Mouse (Mus musculus) megakaryocyte-erythroid progenitor cell, adult 5-6 weeks (primary cell): Measurements from ENCODE around the gene Trat1. TPM values are rescaled to one million over a fixed set of nuclear protein-coding genes. Genes with fewer than 3 reads are reported as not detected.

ENCODE experiments used
- ATAC-seq: replicated peaks from 2 replicates; pipeline ENCODE4 v1.8.0; 2016; ENCODE audit warnings: mild to moderate bottlenecking, inconsistent platforms; ENCODE audit not compliant: severe bottlenecking, poor library complexity, low FRiP score, low TSS enrichment
- total RNA-seq, 2 experiments: library from RNA; stranded (forward) in 1 of 2; stranded (reverse) in 1 of 2; fragments of 200-1000, 215-1000 nt in 1 of 2; fragments of >200 nt in 1 of 2; fragmentation: Nextera tagmentation in 1 of 2; gene quantifications; 2 replicates each; pipeline ENCODE4 v1.2.3; 2014 to 2017

Trat1 gene
- total RNA-seq, 2 experiments from 2014 or later: 0.33 to 1.3 TPM

- no peak for ATAC-seq
Measured at GRCm38 (mm10) chr16:48738429-48738828, 33.4 kb downstream of the Trat1 start.

- no peak for ATAC-seq
Measured at GRCm38 (mm10) chr16:48736890-48737289, 34.9 kb downstream of the Trat1 start.

GRCm38 (mm10) chr16:48720259-48720658, 51.6 kb downstream of the Trat1 start:
- ATAC-seq: no peak

GRCm38 (mm10) chr16:48719679-48720078, 52.1 kb downstream of the Trat1 start:
- no peak for ATAC-seq

- no peak for ATAC-seq
Measured at GRCm38 (mm10) chr16:48716343-48716742, 55.5 kb downstream of the Trat1 start.

- ATAC-seq: no peak
Measured at GRCm38 (mm10) chr16:48701896-48702295, 69.9 kb downstream of the Trat1 start.

Other genes with a start within 250 kb of the Trat1 start
- not detected in 2 replicates for gene Retnlb, start 44.8 kb upstream of the Trat1 start, total RNA-seq (2014; fragmentation: Nextera tagmentation)
- gene Retnlb, start 44.8 kb upstream of the Trat1 start, total RNA-seq (2017): not detected in 2 replicates
- not detected in 2 replicates for gene Retnla, start 70.5 kb upstream of the Trat1 start, total RNA-seq (2014; fragmentation: Nextera tagmentation)
- not detected in 2 replicates for gene Retnla, start 70.5 kb upstream of the Trat1 start, total RNA-seq (2017)
- 8.7 TPM in 1 of 2 replicates, not detected in the other for gene Retnlg, start 100.6 kb upstream of the Trat1 start, total RNA-seq (2014; fragmentation: Nextera tagmentation)
- gene Retnlg, start 100.6 kb upstream of the Trat1 start, total RNA-seq (2017): 2.9 TPM in 1 of 2 replicates, not detected in the other
- gene Dzip3, start 222.1 kb upstream of the Trat1 start, total RNA-seq (2014; fragmentation: Nextera tagmentation): 27.4 and 29.4 TPM in 2 replicates
- gene Dzip3, start 222.1 kb upstream of the Trat1 start, total RNA-seq (2017): 30.4 and 36.9 TPM in 2 replicates
- 38.4 and 49.3 TPM in 2 replicates for gene Cip2a, start 222.2 kb upstream of the Trat1 start, total RNA-seq (2014; fragmentation: Nextera tagmentation)
- gene Cip2a, start 222.2 kb upstream of the Trat1 start, total RNA-seq (2017): 87.4 and 92.6 TPM in 2 replicates